In the genomic region with DNA sequence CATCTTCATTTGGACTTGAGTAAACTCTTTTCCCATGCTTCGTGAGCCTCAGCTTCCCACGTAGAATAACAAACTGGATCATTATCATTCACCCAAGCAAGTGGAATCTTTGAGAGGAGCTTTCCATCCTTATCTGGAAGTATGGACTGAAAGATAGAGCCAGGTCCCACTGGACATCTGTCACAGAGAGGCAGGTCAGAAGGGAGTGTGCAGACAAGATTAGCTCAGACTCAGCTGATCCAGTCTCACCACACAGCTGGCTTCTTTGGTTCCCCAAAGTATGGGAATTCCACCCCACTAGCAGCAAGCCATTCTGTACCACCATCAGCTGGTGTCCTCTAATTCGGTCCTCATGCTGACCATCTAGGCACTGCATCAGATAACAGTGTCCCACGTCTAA, we compare ENCODE assay signal across 30 mouse cellular contexts. TPM values are rescaled to one million over a fixed set of nuclear protein-coding genes. Genes with fewer than 3 reads are reported as not detected.
DNase-seq lines count a peak whose midpoint lies in the region; ATAC-seq and TF ChIP-seq lines count a peak whose summit lies in the region.
"Had no signal": no experiment of that assay in that cellular context is flagged by ENCODE, and none has a peak within 500 bp of the region (broad histone marks: within the 10 kb centered on the region; RNA-seq: fewer than 3 reads in every experiment).

No protein-coding gene starts in this region.

- DNase-seq in heart, embryonic 10.5 days (ENCODE audit: low spot score): no peak
- no peak for DNase-seq in liver, postnatal 0 days
- no peak for DNase-seq in cerebellum, adult 8-10 months
- DNase-seq: adrenal gland, adult 8-10 months; adrenal gland, postnatal 25 days; cerebellum, adult 18-20 months; cerebellum, adult 9-11 months; cerebellum, postnatal 25 days; gastrocnemius, adult 2 months; gastrocnemius, postnatal 14 days; heart, adult 18-20 months; heart, postnatal 10 days; heart, postnatal 4 days had no signal

- no peak overlapping the region for H3K9ac ChIP-seq in heart, embryonic 11.5 days (ENCODE audit: low read depth, low read length)
- no peak overlapping the region for H3K9ac ChIP-seq in liver, embryonic 12.5 days
- no peak overlapping the region for H3K9ac ChIP-seq in liver, postnatal 0 days (replicated peaks)
- H3K9ac ChIP-seq in liver, embryonic 15.5 days: no peak overlapping the region
- H3K9ac ChIP-seq: embryonic facial prominence, embryonic 13.5 days; forebrain, embryonic 13.5 days; heart, embryonic 15.5 days; hindbrain, embryonic 14.5 days had no signal

- H3K9me3 ChIP-seq in heart, embryonic 11.5 days (replicated peaks; ENCODE audit: control insufficient read depth, low read length): no peaks in the 10 kb centered on the region
- H3K9me3 ChIP-seq in heart, embryonic 10.5 days: no peaks in the 10 kb centered on the region
- H3K9me3 ChIP-seq in liver, embryonic 12.5 days (replicated peaks): no peaks in the 10 kb centered on the region
- H3K9me3 ChIP-seq in liver, postnatal 0 days (ENCODE audit: low read length): no peaks in the 10 kb centered on the region
- no peaks in the 10 kb centered on the region for H3K9me3 ChIP-seq in liver, embryonic 15.5 days (replicated peaks)
- H3K9me3 ChIP-seq: embryonic facial prominence, embryonic 13.5 days; forebrain, embryonic 10.5 days; forebrain, embryonic 13.5 days; heart, embryonic 15.5 days had no signal

- 46% methylated on average over 4 of the region's 4 CpGs for WGBS in heart, embryonic 11.5 days (ENCODE audit: insufficient replicate concordance)
- 53% methylated on average over 4 of the region's 4 CpGs for WGBS in heart, embryonic 10.5 days
- 20% methylated on average over 4 of the region's 4 CpGs for WGBS in liver, embryonic 12.5 days (ENCODE audit: insufficient replicate concordance)
- 57% methylated on average over 4 of the region's 4 CpGs for WGBS in liver, postnatal 0 days (ENCODE audit: insufficient replicate concordance)
- WGBS in liver, embryonic 15.5 days (ENCODE audit: insufficient replicate concordance): 40% methylated on average over 4 of the region's 4 CpGs

- H3K27ac ChIP-seq in heart, embryonic 11.5 days (ENCODE audit: low read depth, low read length): no peak overlapping the region
- no peak overlapping the region for H3K27ac ChIP-seq in heart, embryonic 10.5 days
- no peak overlapping the region for H3K27ac ChIP-seq in liver, embryonic 12.5 days
- H3K27ac ChIP-seq in liver, postnatal 0 days (ENCODE audit: low read depth): no peak overlapping the region
- no peak overlapping the region for H3K27ac ChIP-seq in liver, embryonic 15.5 days (replicated peaks)
- H3K27ac ChIP-seq: embryonic facial prominence, embryonic 13.5 days; forebrain, embryonic 10.5 days; forebrain, embryonic 13.5 days; gastrocnemius, adult 2 months; heart, embryonic 15.5 days; hindbrain, embryonic 14.5 days; hindbrain, postnatal 0 days had no signal

- H3K27me3 ChIP-seq in heart, embryonic 11.5 days (ENCODE audit: control insufficient read depth, insufficient read depth, low read length): no peaks in the 10 kb centered on the region
- H3K27me3 ChIP-seq in heart, embryonic 10.5 days (ENCODE audit: insufficient read depth, poor library complexity, severe bottlenecking): no peaks in the 10 kb centered on the region
- no peaks in the 10 kb centered on the region for H3K27me3 ChIP-seq in liver, embryonic 12.5 days (replicated peaks)
- H3K27me3 ChIP-seq in liver, postnatal 0 days (ENCODE audit: insufficient read depth, low read length): no peaks in the 10 kb centered on the region
- no peaks in the 10 kb centered on the region for H3K27me3 ChIP-seq in liver, embryonic 15.5 days
- H3K27me3 ChIP-seq: embryonic facial prominence, embryonic 13.5 days; forebrain, embryonic 13.5 days; heart, embryonic 15.5 days had no signal

- no peaks in the 10 kb centered on the region for H3K36me3 ChIP-seq in heart, embryonic 11.5 days (ENCODE audit: control insufficient read depth, insufficient read depth, low read length)
- H3K36me3 ChIP-seq in heart, embryonic 10.5 days: no peaks in the 10 kb centered on the region
- no peaks in the 10 kb centered on the region for H3K36me3 ChIP-seq in liver, embryonic 12.5 days
- H3K36me3 ChIP-seq in liver, postnatal 0 days (replicated peaks; ENCODE audit: insufficient read depth, low read length): no peaks in the 10 kb centered on the region
- H3K36me3 ChIP-seq in liver, embryonic 15.5 days (replicated peaks): no peaks in the 10 kb centered on the region
- H3K36me3 ChIP-seq: embryonic facial prominence, embryonic 13.5 days; forebrain, embryonic 10.5 days; heart, embryonic 15.5 days had no signal

- no peak overlapping the region for H3K4me2 ChIP-seq in heart, embryonic 11.5 days
- 0 out of 2 replicates have a peak overlapping the region, but pooled peaks have one; percentile 10 for H3K4me2 ChIP-seq in liver, embryonic 12.5 days
- no peak overlapping the region for H3K4me2 ChIP-seq in liver, postnatal 0 days (ENCODE audit: low read depth, low read length)
- no peak overlapping the region; the same call in 1 of the 2 replicates for H3K4me2 ChIP-seq in liver, embryonic 15.5 days
- H3K4me2 ChIP-seq: embryonic facial prominence, embryonic 13.5 days; forebrain, embryonic 13.5 days; heart, embryonic 15.5 days; hindbrain, embryonic 14.5 days had no signal

- peaks cover 4% of the 10 kb centered on the region; the same call in 1 of the 2 replicates for H3K4me1 ChIP-seq in heart, embryonic 11.5 days (ENCODE audit: control insufficient read depth, insufficient read depth, low read length)
- H3K4me1 ChIP-seq in heart, embryonic 10.5 days: peaks cover 21% of the 10 kb centered on the region; the same call in 1 of the 2 replicates
- H3K4me1 ChIP-seq in liver, embryonic 12.5 days: peaks cover 13% of the 10 kb centered on the region; the same call in 1 of the 2 replicates
- H3K4me1 ChIP-seq in liver, postnatal 0 days (ENCODE audit: insufficient read depth): no peaks in the 10 kb centered on the region
- H3K4me1 ChIP-seq in liver, embryonic 15.5 days (replicated peaks): peaks cover 9% of the 10 kb centered on the region
- H3K4me1 ChIP-seq: forebrain, embryonic 10.5 days; heart, embryonic 15.5 days had no signal

- H3K4me3 ChIP-seq in heart, embryonic 11.5 days (ENCODE audit: low read depth, low read length): no peak overlapping the region
- no peak overlapping the region for H3K4me3 ChIP-seq in heart, embryonic 10.5 days
- H3K4me3 ChIP-seq in liver, embryonic 12.5 days: no peak overlapping the region
- no peak overlapping the region for H3K4me3 ChIP-seq in liver, postnatal 0 days (ENCODE audit: low read depth, low read length)
- no peak overlapping the region for H3K4me3 ChIP-seq in liver, embryonic 15.5 days (replicated peaks)
- H3K4me3 ChIP-seq: embryonic facial prominence, embryonic 13.5 days; erythroblast, embryonic 14.5 days; forebrain, embryonic 10.5 days; forebrain, embryonic 13.5 days; gastrocnemius, adult 2 months; heart, embryonic 15.5 days had no signal

- TF ChIP-seq CTCF in liver, postnatal 0 days (IDR thresholded peaks at IDR 0.05; ENCODE audit: low read depth): no peak

- TF ChIP-seq EP300 in liver, postnatal 0 days (IDR thresholded peaks at IDR 0.05; ENCODE audit: low read depth): no peak

- peak; percentile 75 for ATAC-seq in heart, embryonic 11.5 days (replicated peaks; ENCODE audit: insufficient number of reproducible peaks, low FRiP score, low TSS enrichment)
- ATAC-seq in liver, embryonic 12.5 days: peak; percentile 81
- no peak for ATAC-seq in liver, postnatal 0 days
- ATAC-seq in liver, embryonic 15.5 days (ENCODE audit: insufficient read depth): peak; percentile 73
- ATAC-seq in granulocyte monocyte progenitor cell, adult 5-6 weeks (replicated peaks; ENCODE audit: poor library complexity, severe bottlenecking): no peak
- ATAC-seq: activated CD4-positive, CD25-positive, alpha-beta regulatory T cell, adult 4 months; forebrain, embryonic 13.5 days; forebrain, embryonic 16.5 days; hindbrain, postnatal 0 days; inflammation-experienced regulatory T-cells, adult 6 months had no signal

RNA-seq across cellular contexts. Expression of a gene that starts 29.0 kb away (rescaled TPM):
- 0.07 TPM in 1 of 2 replicates, not detected in the other for polyA plus RNA-seq in heart, embryonic 11.5 days (2014; fragmentation: Nextera tagmentation; extraction: Ambion mirVana)
- polyA plus RNA-seq in heart, embryonic 10.5 days (2016; fragmentation: Nextera tagmentation; extraction: Ambion mirVana): 0.04 TPM in 2 replicates
- polyA plus RNA-seq in liver, embryonic 12.5 days (2016; fragmentation: Nextera tagmentation; extraction: Ambion mirVana): 0.06 and 0.22 TPM in 2 replicates
- polyA plus RNA-seq in liver, postnatal 0 days (2015; fragmentation: Nextera tagmentation; extraction: Ambion mirVana): 0.06 TPM in 1 of 2 replicates, not detected in the other
- 0.05 and 0.08 TPM in 2 replicates for polyA plus RNA-seq in liver, embryonic 15.5 days (2015; fragmentation: Nextera tagmentation; extraction: Ambion mirVana)
- 0.11 TPM in 1 of 2 replicates, not detected in the other for total RNA-seq in granulocyte monocyte progenitor cell, adult 5-6 weeks (2014; fragmentation: Nextera tagmentation)
- total RNA-seq in granulocyte monocyte progenitor cell, adult 5-6 weeks (2017): not detected in 2 replicates
- total RNA-seq: common myeloid progenitor, adult 5-6 weeks; gastrocnemius, postnatal 14 days; gastrocnemius, postnatal 4 days; heart, adult 18-20 months; heart, postnatal 10 days had no signal
- polyA plus RNA-seq: activated CD4-positive, CD25-positive, alpha-beta regulatory T cell, adult 4 months; forebrain, embryonic 10.5 days; heart, embryonic 15.5 days; hindbrain, embryonic 11.5 days had no signal

Comparison
In these comparisons a context has a peak if more than half of its experiments do, and no peak if none do; other contexts are left out.
1. ATAC-seq: peak in heart, embryonic 11.5 days (single experiment), liver, embryonic 12.5 days (single experiment) and liver, embryonic 15.5 days (single experiment); none in liver, postnatal 0 days (single experiment) and granulocyte monocyte progenitor cell, adult 5-6 weeks (single experiment).